Mouse (Mus musculus) cerebellum, adult 9-10 months (tissue): ENCODE measurements around the gene Ccng1.
"Not testable (repeated sequence)": the region's sequence is repeated elsewhere in the genome, so short reads cannot be mapped to it uniquely, and the experiment has no call there.

Experiments
- DNase-seq: peaks from one replicate; pipeline ENCODE4 v3.0.0; 2022

Ccng1 gene

DNA sequence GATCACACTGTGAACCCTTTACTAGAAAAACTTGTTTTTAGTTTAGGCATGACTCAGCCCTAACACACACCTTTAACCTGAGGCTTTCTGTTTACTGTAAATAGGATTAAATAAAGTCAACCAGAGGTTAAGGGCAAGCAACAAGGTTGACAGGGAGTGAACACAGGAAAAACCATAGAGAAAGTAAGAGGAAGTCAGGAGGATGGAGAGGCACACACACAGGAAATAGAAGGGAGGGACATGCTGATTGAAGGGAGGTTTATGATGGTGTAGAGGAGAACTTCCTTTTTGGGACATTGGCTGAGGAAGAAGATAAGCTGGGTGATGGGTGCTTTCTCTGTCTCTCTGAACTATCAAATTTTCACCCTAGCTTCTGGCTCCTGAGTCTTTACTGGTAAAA is 36.8 kb downstream of the Ccng1 start:
- no peak for DNase-seq

- DNase-seq = no peak
Measured at GRCm38 (mm10) chr11:40715524-40715923, 39.6 kb downstream of the Ccng1 start.

DNA sequence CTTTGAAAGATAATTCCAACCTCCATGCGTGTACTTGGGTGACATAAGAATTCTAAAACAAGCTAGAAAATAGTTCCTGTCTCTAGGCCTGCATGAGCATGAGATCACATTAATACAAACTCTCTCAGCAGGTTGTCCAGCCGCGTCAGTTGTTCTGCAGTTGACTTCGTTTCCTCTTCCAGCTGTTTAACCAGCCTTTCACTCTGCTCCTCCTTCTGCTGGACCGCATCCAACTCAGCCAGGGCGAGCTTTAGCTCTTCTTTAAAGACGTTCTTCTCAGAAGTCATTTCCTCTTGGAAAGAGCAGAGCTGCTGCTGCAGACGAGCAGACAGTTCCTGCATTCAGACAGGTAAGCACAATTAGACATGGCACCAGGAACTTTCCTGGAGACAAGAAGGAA is 41.3 kb downstream of the Ccng1 start:
- no peak for DNase-seq

DNA sequence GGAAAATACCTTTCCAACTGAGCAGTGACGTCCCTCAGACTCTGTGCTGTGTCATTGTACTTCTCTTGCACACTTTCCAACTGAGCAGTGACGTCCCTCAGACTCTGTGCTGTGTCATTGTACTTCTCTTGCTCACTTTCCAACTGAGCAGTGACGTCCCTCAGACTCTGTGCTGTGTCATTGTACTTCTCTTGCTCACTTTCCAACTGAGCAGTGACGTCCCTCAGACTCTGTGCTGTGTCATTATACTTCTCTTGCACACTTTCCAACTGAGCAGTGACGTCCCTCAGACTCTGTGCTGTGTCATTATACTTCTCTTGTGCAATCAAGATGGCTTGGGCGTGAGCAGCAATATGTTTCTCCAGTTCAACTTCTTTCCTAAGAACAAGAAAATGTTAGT is 45.2 kb downstream of the Ccng1 start:
- DNase-seq = not testable (repeated sequence)
